Comparison of ENCODE assay signal across 9 mouse cellular contexts in genomic region chr19:58919148-58919547, GRCm38 (mm10). TPM values are rescaled to one million over a fixed set of nuclear protein-coding genes. Genes with fewer than 3 reads are reported as not detected.
DNase-seq lines count a peak whose midpoint lies in the region; ATAC-seq lines count a peak whose summit lies in the region.
"Had no signal": no experiment of that assay in that cellular context is flagged by ENCODE, and none has a peak within 500 bp of the region (broad histone marks: within the 10 kb centered on the region; RNA-seq: fewer than 3 reads in every experiment).

No protein-coding gene starts in this region.

- no peaks in the 10 kb centered on the region for H3K36me3 ChIP-seq in heart, embryonic 16.5 days (ENCODE audit: control insufficient read depth, insufficient read depth)
- no peaks in the 10 kb centered on the region for H3K36me3 ChIP-seq in midbrain, embryonic 13.5 days
- no peaks in the 10 kb centered on the region for H3K36me3 ChIP-seq in midbrain, embryonic 11.5 days (ENCODE audit: control insufficient read depth, insufficient read depth, low read length)
- no peaks in the 10 kb centered on the region for H3K36me3 ChIP-seq in liver, embryonic 13.5 days

- 21% methylated on average over 7 of the region's 7 CpGs for WGBS in heart, embryonic 16.5 days
- 20% methylated on average over 7 of the region's 7 CpGs for WGBS in midbrain, embryonic 13.5 days
- 23% methylated on average over 7 of the region's 7 CpGs for WGBS in midbrain, embryonic 11.5 days
- 32% methylated on average over 7 of the region's 7 CpGs for WGBS in liver, embryonic 13.5 days (ENCODE audit: insufficient replicate concordance)

- no peak for ATAC-seq in heart, embryonic 16.5 days (replicated peaks; ENCODE audit: extremely low read depth, insufficient read depth, low FRiP score)
- no peak for ATAC-seq in midbrain, embryonic 13.5 days
- ATAC-seq in midbrain, embryonic 11.5 days (ENCODE audit: low FRiP score) = no peak
- ATAC-seq in liver, embryonic 13.5 days (ENCODE audit: low read depth) = no peak
- no peak for ATAC-seq in monocyte, adult 5-6 weeks (replicated peaks; ENCODE audit: insufficient number of reproducible peaks, low FRiP score, low TSS enrichment, poor library complexity, severe bottlenecking)

- H3K27me3 ChIP-seq in heart, embryonic 16.5 days (ENCODE audit: control insufficient read depth, insufficient read depth, low read length) = peaks cover 10% of the 10 kb centered on the region
- peaks cover 55% of the 10 kb centered on the region for H3K27me3 ChIP-seq in midbrain, embryonic 13.5 days
- peaks cover 10% of the 10 kb centered on the region; the same call in 1 of the 2 replicates for H3K27me3 ChIP-seq in midbrain, embryonic 11.5 days (ENCODE audit: control insufficient read depth, insufficient read depth, low read length)
- H3K27me3 ChIP-seq in liver, embryonic 13.5 days = peaks cover 9% of the 10 kb centered on the region; the same call in 1 of the 2 replicates

- no peak overlapping the region for H3K9ac ChIP-seq in heart, embryonic 16.5 days (ENCODE audit: low read length)
- no peak overlapping the region for H3K9ac ChIP-seq in midbrain, embryonic 13.5 days (replicated peaks)
- no peak overlapping the region for H3K9ac ChIP-seq in midbrain, embryonic 11.5 days (ENCODE audit: low read length)
- no peak overlapping the region for H3K9ac ChIP-seq in liver, embryonic 13.5 days

- peak overlapping the region; percentile 45; the same call in 1 of the 2 replicates for H3K4me3 ChIP-seq in heart, embryonic 16.5 days (ENCODE audit: low read length)
- no peak overlapping the region for H3K4me3 ChIP-seq in midbrain, embryonic 13.5 days (replicated peaks)
- H3K4me3 ChIP-seq in midbrain, embryonic 11.5 days (ENCODE audit: low read depth, low read length) = no peak overlapping the region
- no peak overlapping the region for H3K4me3 ChIP-seq in liver, embryonic 13.5 days (replicated peaks)

- no peaks in the 10 kb centered on the region; the same call in 1 of the 2 replicates for H3K4me1 ChIP-seq in heart, embryonic 16.5 days (ENCODE audit: control insufficient read depth, insufficient read depth, low read length)
- peaks cover 15% of the 10 kb centered on the region for H3K4me1 ChIP-seq in midbrain, embryonic 13.5 days (replicated peaks)
- no peaks in the 10 kb centered on the region for H3K4me1 ChIP-seq in midbrain, embryonic 11.5 days (ENCODE audit: control insufficient read depth, insufficient read depth, low read length)
- H3K4me1 ChIP-seq in liver, embryonic 13.5 days (replicated peaks) = no peaks in the 10 kb centered on the region

- DNase-seq in heart, adult 11 months = no peak
- DNase-seq in midbrain, embryonic 11.5 days (ENCODE audit: low spot score, missing footprints) = no peak
- DNase-seq in liver, embryonic 13.5 days = no peak
- no peak for DNase-seq in layer of hippocampus, adult 18-20 months (ENCODE audit: low spot score in 2 of 2)
- DNase-seq: cerebellum, adult 9-11 months; thymus, postnatal 14 days had no signal

- H3K27ac ChIP-seq in heart, embryonic 16.5 days (ENCODE audit: low read length) = no peak overlapping the region
- H3K27ac ChIP-seq in midbrain, embryonic 13.5 days = no peak overlapping the region
- no peak overlapping the region for H3K27ac ChIP-seq in midbrain, embryonic 11.5 days (ENCODE audit: low read depth, low read length)
- H3K27ac ChIP-seq in liver, embryonic 13.5 days = no peak overlapping the region

- peak overlapping the region; percentile 64 for H3K4me2 ChIP-seq in heart, embryonic 16.5 days (ENCODE audit: low read depth, low read length)
- peak overlapping the region; percentile 7 for H3K4me2 ChIP-seq in midbrain, embryonic 13.5 days (replicated peaks)
- no peak overlapping the region for H3K4me2 ChIP-seq in midbrain, embryonic 11.5 days
- peak overlapping the region; percentile 47 for H3K4me2 ChIP-seq in liver, embryonic 13.5 days

- H3K9me3 ChIP-seq in heart, embryonic 16.5 days (replicated peaks; ENCODE audit: control insufficient read depth, low read length) = no peaks in the 10 kb centered on the region
- H3K9me3 ChIP-seq in midbrain, embryonic 13.5 days = no peaks in the 10 kb centered on the region
- no peaks in the 10 kb centered on the region for H3K9me3 ChIP-seq in midbrain, embryonic 11.5 days (ENCODE audit: control insufficient read depth, low read length)
- no peaks in the 10 kb centered on the region for H3K9me3 ChIP-seq in liver, embryonic 13.5 days (replicated peaks)

RNA-seq across cellular contexts. Expression of gene Eno4, which starts 24.1 kb away (rescaled TPM):
- polyA plus RNA-seq in heart, embryonic 16.5 days (2015; fragmentation: Nextera tagmentation; extraction: Ambion mirVana) = 0.13 and 0.16 TPM in 2 replicates
- polyA plus RNA-seq in midbrain, embryonic 13.5 days (2015; fragmentation: Nextera tagmentation; extraction: Ambion mirVana) = 0.61 and 0.66 TPM in 2 replicates
- polyA plus RNA-seq in midbrain, embryonic 11.5 days (2014; fragmentation: Nextera tagmentation; extraction: Ambion mirVana) = 0.39 and 0.45 TPM in 2 replicates
- 0.06 and 0.08 TPM in 2 replicates for polyA plus RNA-seq in liver, embryonic 13.5 days (2015; fragmentation: Nextera tagmentation; extraction: Ambion mirVana)
- not detected in 3 replicates for total RNA-seq in monocyte, adult 5-6 weeks (2017)
- 1 to 10 TPM; 1.3 to 1.5 TPM for total RNA-seq in layer of hippocampus, adult 18-20 months (2021)

RNA-seq across cellular contexts. Expression of gene Hspa12a, which starts 24.3 kb away (rescaled TPM):
- polyA plus RNA-seq in heart, embryonic 16.5 days (2015; fragmentation: Nextera tagmentation; extraction: Ambion mirVana) = 13.7 and 14.8 TPM in 2 replicates
- 30.1 and 35.4 TPM in 2 replicates for polyA plus RNA-seq in midbrain, embryonic 13.5 days (2015; fragmentation: Nextera tagmentation; extraction: Ambion mirVana)
- 9.3 and 10.6 TPM in 2 replicates for polyA plus RNA-seq in midbrain, embryonic 11.5 days (2014; fragmentation: Nextera tagmentation; extraction: Ambion mirVana)
- 0.46 and 0.53 TPM in 2 replicates for polyA plus RNA-seq in liver, embryonic 13.5 days (2015; fragmentation: Nextera tagmentation; extraction: Ambion mirVana)
- 0.10 to 1.2 TPM (median 0.76 TPM) in 3 replicates for total RNA-seq in monocyte, adult 5-6 weeks (2017)
- total RNA-seq in layer of hippocampus, adult 18-20 months (2021) = 100 to 1,000 TPM; 238 to 250 TPM
